Mouse (Mus musculus) lung, embryonic 14.5 days (tissue): ENCODE measurements at regions not wholly inside any gene's neighbourhood (a gene's known extent, or its start where the extent isn't known, plus 50 kb on each side); places are given as distances from the start of the nearest gene placed in this dataset.
A peak's percentile ranks its signal among the peaks of the same experiment; 100 is the strongest.

ENCODE experiments used
- ATAC-seq: fragments of 200-750 bp; cut with Nextera tagmentation; 2 replicates; pipeline ENCODE4 v1.8.0; 2017; ENCODE audit warnings: mild to moderate bottlenecking, moderate TSS enrichment, moderate library complexity; ENCODE audit not compliant: insufficient read depth
- DNase-seq: peaks from one replicate; pipeline ENCODE4 v3.0.0-alpha.2; 2015
- H3K27ac ChIP-seq: fragments of 300-500 bp; sonication (generic); 2 replicates; pipeline ENCODE4 v1.5.1; 2014; ENCODE audit warnings: low read depth, mild to moderate bottlenecking, moderate library complexity
- H3K27me3 ChIP-seq: fragments of 300-500 bp; sonication (generic); 2 replicates; pipeline ENCODE4 v1.6.1; 2014; ENCODE audit warnings: low read length, control low read depth; ENCODE audit not compliant: insufficient read depth
- H3K36me3 ChIP-seq: fragments of 300-500 bp; sonication (generic); 2 replicates; pipeline ENCODE4 v1.6.1; 2014; ENCODE audit warnings: control low read depth; ENCODE audit not compliant: insufficient read depth
- H3K4me1 ChIP-seq: fragments of 300-500 bp; sonication (generic); 2 replicates; pipeline ENCODE4 v1.6.1; 2014; ENCODE audit warnings: antibody characterized with exemption, control low read depth; ENCODE audit not compliant: insufficient read depth
- H3K4me2 ChIP-seq: fragments of 300-500 bp; sonication (generic); 2 replicates; pipeline ENCODE4 v1.6.1; 2014; ENCODE audit warnings: mild to moderate bottlenecking
- H3K4me3 ChIP-seq: fragments of 300-500 bp; sonication (generic); 2 replicates; pipeline ENCODE4 v1.5.1; 2014; ENCODE audit warnings: low read depth, low read length
- H3K9ac ChIP-seq: fragments of 300-500 bp; sonication (generic); 2 replicates; pipeline ENCODE4 v1.6.1; 2014
- H3K9me3 ChIP-seq: fragments of 300-500 bp; sonication (generic); 2 replicates; pipeline ENCODE4 v1.6.1; 2016; ENCODE audit warnings: low read depth, low read length, control low read depth
- CTCF ChIP-seq: IDR thresholded peaks from 2 replicates; pipeline ENCODE4 v1.5.1; 2016; ENCODE audit warnings: antibody characterized with exemption, low read depth
- WGBS: fragments of 180-500 bp; shearing (Covaris S2); extraction: QIAGEN DNeasy Blood & Tissue Kit; methylation state at CpG from one replicate; pipeline ENCODE4 v1.1.7; 2014; 5-methylcytosine and 5-hydroxymethylcytosine counted together

- H3K4me3 ChIP-seq = no peak overlapping the region
- no peak overlapping the region for H3K4me2 ChIP-seq
- TF ChIP-seq CTCF = no peak
- no peak overlapping the region for H3K27ac ChIP-seq
- H3K9ac ChIP-seq = no peak overlapping the region
- H3K4me1 ChIP-seq = peaks cover 9% of the 10 kb centered on the region
- ATAC-seq (no peak), DNase-seq (no peak)
- 26% methylated on average over 4 of the region's 4 CpGs for WGBS
- no peaks in the 10 kb centered on the region for H3K27me3 ChIP-seq
- no peaks in the 10 kb centered on the region for H3K9me3 ChIP-seq
- no peaks in the 10 kb centered on the region for H3K36me3 ChIP-seq
Observed at GRCm38 (mm10) chr8:33997676-33998075, 113.9 kb downstream of the Gm10131 start.

GRCm38 (mm10) chr8:33992946-33993345, 118.6 kb downstream of the Gm10131 start:
- peak overlapping the region; percentile 32 for H3K4me2 ChIP-seq
- DNase-seq (peak; percentile 83), ATAC-seq (peak; percentile 88)
- H3K36me3 ChIP-seq = no peaks in the 10 kb centered on the region
- WGBS = 11% methylated on average over 11 of the region's 11 CpGs
- no peak overlapping the region for H3K4me3 ChIP-seq
- peaks cover 16% of the 10 kb centered on the region for H3K4me1 ChIP-seq
- no peak overlapping the region for H3K9ac ChIP-seq
- TF ChIP-seq CTCF = no peak
- no peaks in the 10 kb centered on the region for H3K27me3 ChIP-seq
- H3K9me3 ChIP-seq = no peaks in the 10 kb centered on the region
- peak overlapping the region; percentile 93 for H3K27ac ChIP-seq

GRCm38 (mm10) chr8:33991917-33992875, 119.3 kb downstream of the Gm10131 start:
- Histone ChIP-seq H3K36me3 (no peaks in the 10 kb centered on the region), H3K9me3 (no peaks in the 10 kb centered on the region), H3K27ac (peak overlapping the region; percentile 93), H3K4me3 (no peak overlapping the region), H3K4me2 (peak overlapping the region; percentile 32), H3K27me3 (no peaks in the 10 kb centered on the region), H3K9ac (no peak overlapping the region), H3K4me1 (peaks cover 21% of the 10 kb centered on the region)
- 47% methylated on average over 12 of the region's 12 CpGs for WGBS
- DNase-seq (peak; percentile 7), ATAC-seq (peak; percentile 42)
- no peak for TF ChIP-seq CTCF

GRCm38 (mm10) chr8:33991165-33991916, 120.2 kb downstream of the Gm10131 start:
- DNase-seq (peak; percentile 55), ATAC-seq (peak; percentile 32; the same call in 1 of the 2 replicates)
- 32% methylated on average over 17 of the region's 17 CpGs for WGBS
- no peak overlapping the region for H3K9ac ChIP-seq
- H3K4me1 ChIP-seq = peaks cover 21% of the 10 kb centered on the region
- peak overlapping the region; percentile 28 for H3K4me2 ChIP-seq
- TF ChIP-seq CTCF = no peak
- H3K4me3 ChIP-seq = peak overlapping the region; percentile 4; the same call in 1 of the 2 replicates
- H3K27ac ChIP-seq = peak overlapping the region; percentile 93
- H3K36me3 ChIP-seq = no peaks in the 10 kb centered on the region
- H3K27me3 ChIP-seq = no peaks in the 10 kb centered on the region
- H3K9me3 ChIP-seq = no peaks in the 10 kb centered on the region

GRCm38 (mm10) chr8:33990039-33990438, 121.5 kb downstream of the Gm10131 start:
- Histone ChIP-seq H3K27me3 (no peaks in the 10 kb centered on the region), H3K9me3 (no peaks in the 10 kb centered on the region), H3K27ac (no peak overlapping the region), H3K9ac (no peak overlapping the region), H3K4me2 (no peak overlapping the region), H3K4me1 (peaks cover 21% of the 10 kb centered on the region), H3K36me3 (no peaks in the 10 kb centered on the region), H3K4me3 (no peak overlapping the region)
- WGBS = 65% methylated on average over 9 of the region's 9 CpGs
- DNase-seq (no peak), ATAC-seq (no peak)
- no peak for TF ChIP-seq CTCF

- WGBS = 52% methylated on average over 10 of the region's 10 CpGs
- no peak for DNase-seq
- peak overlapping the region; percentile 64 for H3K27ac ChIP-seq
- no peak for TF ChIP-seq CTCF
- no peaks in the 10 kb centered on the region for H3K36me3 ChIP-seq
- H3K4me2 ChIP-seq = no peak overlapping the region
- no peak for ATAC-seq
- no peaks in the 10 kb centered on the region for H3K27me3 ChIP-seq
- H3K9ac ChIP-seq = no peak overlapping the region
- H3K4me3 ChIP-seq = no peak overlapping the region
- H3K9me3 ChIP-seq = no peaks in the 10 kb centered on the region
- peaks cover 12% of the 10 kb centered on the region for H3K4me1 ChIP-seq
Observed at GRCm38 (mm10) chr8:33987755-33988104, 123.8 kb downstream of the Gm10131 start.
